Mouse (Mus musculus) liver, embryonic 16.5 days (tissue): Measurements from ENCODE around the gene Uap1l1. TPM values are rescaled to one million over a fixed set of nuclear protein-coding genes. Genes with fewer than 3 reads are reported as not detected.

ENCODE experiments used
- ATAC-seq: fragments of 200-750 bp; cut with Nextera tagmentation; 2 replicates; pipeline ENCODE4 v1.8.0; 2017; ENCODE audit warnings: low read depth, mild to moderate bottlenecking, moderate number of reproducible peaks, moderate library complexity
- H3K27ac ChIP-seq: fragments of 300-500 bp; sonication (generic); 2 replicates; pipeline ENCODE4 v1.5.1; 2014; ENCODE audit warnings: mild to moderate bottlenecking, low read length
- H3K27me3 ChIP-seq: fragments of 300-500 bp; sonication (generic); 2 replicates; pipeline ENCODE4 v1.6.1; 2014; ENCODE audit warnings: low read depth, low read length, mixed read lengths; ENCODE audit not compliant: control insufficient read depth, insufficient read depth
- H3K36me3 ChIP-seq: fragments of 300-500 bp; sonication (generic); 2 replicates; pipeline ENCODE4 v1.6.1; 2014; ENCODE audit warnings: mild to moderate bottlenecking; ENCODE audit not compliant: control insufficient read depth, insufficient read depth
- H3K4me1 ChIP-seq: fragments of 300-500 bp; sonication (generic); 2 replicates; pipeline ENCODE4 v1.6.1; 2014; ENCODE audit warnings: low read depth, low read length, mixed read lengths; ENCODE audit not compliant: control insufficient read depth
- H3K4me2 ChIP-seq: fragments of 300-500 bp; sonication (generic); 2 replicates; pipeline ENCODE4 v1.6.1; 2014; ENCODE audit warnings: low read depth, low read length, mixed read lengths
- H3K4me3 ChIP-seq: fragments of 300-500 bp; sonication (generic); 2 replicates; pipeline ENCODE4 v1.5.1; 2014; ENCODE audit warnings: low read depth, mild to moderate bottlenecking, low read length
- H3K9ac ChIP-seq: fragments of 300-500 bp; sonication (generic); 2 replicates; pipeline ENCODE4 v1.6.1; 2014; ENCODE audit warnings: low read depth, low read length
- H3K9me3 ChIP-seq: fragments of 300-500 bp; sonication (generic); replicated peaks from 2 replicates; pipeline ENCODE4 v1.6.1; 2016; ENCODE audit warnings: low read length; ENCODE audit not compliant: control insufficient read depth
- WGBS: fragments of 180-500 bp; shearing (Covaris S2); extraction: QIAGEN DNeasy Blood & Tissue Kit; methylation state at CpG from one replicate; pipeline ENCODE4 v1.1.7; 2014; ENCODE audit not compliant: insufficient replicate concordance; 5-methylcytosine and 5-hydroxymethylcytosine counted together
- polyA plus RNA-seq: library from polyadenylated mRNA; unstranded; fragments of >200 nt; fragmentation: Nextera tagmentation; extraction: Ambion mirVana; gene quantifications from 2 replicates; pipeline ENCODE4 v1.2.1, GENCODE M21; 2015

Gene Uap1l1
- polyA plus RNA-seq, 1 experiment from 2014 or later, result 12.6 TPM

DNA sequence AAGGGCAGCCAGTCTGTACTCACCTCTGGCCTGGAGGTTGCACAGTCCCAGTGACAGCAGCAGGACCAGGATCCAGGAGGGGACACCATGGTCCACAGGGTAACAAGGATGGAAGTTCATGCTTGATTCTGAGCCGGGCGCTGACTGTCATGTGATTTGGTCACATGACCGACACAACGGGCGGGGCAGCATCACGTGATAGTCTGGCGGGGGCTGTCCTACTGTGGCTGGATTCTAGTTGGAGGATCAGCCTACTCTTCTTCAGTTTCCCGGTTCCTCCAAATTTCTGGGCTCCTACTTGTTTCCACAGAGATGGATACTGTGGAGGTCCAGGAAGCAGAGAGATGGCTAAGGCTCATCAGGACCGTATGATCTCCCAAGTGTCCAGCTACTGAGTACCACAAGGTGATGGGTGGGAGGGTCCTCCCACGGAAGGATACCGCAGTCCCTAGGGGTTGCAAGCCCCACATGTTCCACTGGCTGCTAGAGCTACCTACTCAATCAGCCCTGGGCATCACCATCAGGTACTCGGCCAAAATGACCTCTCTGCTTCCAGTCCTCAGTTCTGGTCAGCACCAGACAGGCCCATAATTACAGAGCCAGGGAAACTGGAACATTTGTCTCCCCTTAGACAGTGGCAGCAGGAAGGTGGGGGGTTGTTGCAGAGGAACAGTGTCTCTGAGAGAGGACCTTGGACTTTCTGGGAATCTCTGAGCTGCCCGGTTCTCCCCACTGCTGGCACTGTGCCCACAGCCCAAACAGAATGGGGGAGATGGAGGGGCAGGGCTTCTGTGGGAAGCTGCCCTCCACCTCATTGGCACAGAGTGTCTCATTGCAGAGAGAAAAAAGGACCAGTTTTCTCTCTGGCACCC lies 9.0 kb downstream of the Uap1l1 start, which contains the start of gene Dpp7:
Gene Dpp7, minus strand, starts transcription at position 152 of the 872 bp plus-strand sequence.
- ATAC-seq, result peak; percentile 74
- 4% methylated on average over 13 of the region's 13 CpGs for WGBS
- H3K27me3 ChIP-seq, result no peaks in the 10 kb centered on the region
- peak within 1 kb of the TSS; percentile 82 for H3K4me2 ChIP-seq
- peaks cover 3% of the 10 kb centered on the region; the same call in 1 of the 2 replicates for H3K36me3 ChIP-seq
- no peak within 1 kb of the TSS for H3K27ac ChIP-seq
- H3K9me3 ChIP-seq, result no peaks in the 10 kb centered on the region
- peak within 1 kb of the TSS; percentile 65 for H3K4me3 ChIP-seq
- H3K9ac ChIP-seq, result peak within 1 kb of the TSS; percentile 64
- H3K4me1 ChIP-seq, result peaks cover 19% of the 10 kb centered on the region

DNA sequence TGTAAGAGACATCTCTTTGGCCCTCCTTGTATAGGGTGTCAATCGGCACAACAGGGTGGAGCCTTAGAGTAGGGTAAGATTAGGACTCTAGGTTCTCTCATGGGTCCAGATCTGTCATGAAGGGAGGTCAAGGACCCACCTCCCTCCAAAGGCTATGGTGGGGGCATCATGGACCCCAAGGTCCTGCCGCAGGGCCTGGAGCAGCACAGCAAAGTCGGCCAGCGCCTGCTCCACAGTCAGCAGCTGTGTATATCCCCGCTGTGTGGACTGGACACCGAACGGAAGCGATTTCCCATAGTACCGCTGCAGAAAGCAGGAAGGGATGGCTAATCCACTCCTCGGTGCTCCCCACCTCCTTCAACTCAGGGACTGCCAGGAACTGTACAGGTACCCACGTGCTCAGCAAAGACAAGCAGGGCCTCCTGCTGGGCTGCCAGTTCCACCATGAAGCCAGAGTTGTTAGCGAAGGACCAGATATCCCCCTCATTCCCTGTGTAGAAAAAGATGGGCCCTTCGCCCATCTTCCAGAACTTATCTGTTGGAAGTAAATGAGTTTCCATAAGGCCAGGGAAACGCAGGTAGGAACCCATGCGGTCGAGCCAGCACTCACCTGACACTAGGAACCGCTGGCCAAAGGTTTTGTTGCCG lies 9.9 kb downstream of the Uap1l1 start:
- WGBS, result 33% methylated on average over 18 of the region's 18 CpGs
- Histone ChIP-seq H3K9ac (peak overlapping the region; percentile 3; the same call in 1 of the 2 replicates), H3K27me3 (no peaks in the 10 kb centered on the region), H3K4me3 (peak overlapping the region; percentile 65), H3K9me3 (no peaks in the 10 kb centered on the region), H3K4me2 (peak overlapping the region; percentile 82), H3K36me3 (peaks cover 10% of the 10 kb centered on the region), H3K27ac (no peak overlapping the region), H3K4me1 (peaks cover 19% of the 10 kb centered on the region)
- no peak for ATAC-seq

DNA sequence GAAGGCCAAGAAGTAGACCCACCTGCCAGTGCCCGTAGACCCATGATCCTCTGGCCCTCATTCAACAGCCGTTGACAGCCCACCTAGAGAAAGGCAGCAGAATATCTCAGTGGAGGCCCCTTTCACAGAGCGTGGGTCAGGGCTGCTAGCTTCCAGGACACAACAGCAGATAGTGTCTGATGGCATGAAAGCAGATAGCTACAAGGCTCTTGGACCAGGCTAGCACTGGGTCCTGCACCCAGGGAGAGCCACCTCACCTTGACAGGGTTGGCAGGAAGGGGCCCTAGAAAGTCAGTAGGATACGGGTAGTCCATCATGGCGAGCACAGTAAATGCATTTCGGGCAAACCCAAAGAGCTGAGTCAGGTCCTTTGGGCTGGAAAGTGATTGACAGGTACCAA lies 11.3 kb downstream of the Uap1l1 start:
- Histone ChIP-seq H3K4me2 (no peak overlapping the region), H3K4me3 (no peak overlapping the region), H3K36me3 (peaks cover 22% of the 10 kb centered on the region), H3K27me3 (no peaks in the 10 kb centered on the region), H3K4me1 (peaks cover 19% of the 10 kb centered on the region), H3K27ac (no peak overlapping the region), H3K9me3 (no peaks in the 10 kb centered on the region), H3K9ac (no peak overlapping the region)
- no peak for ATAC-seq
- 68% methylated on average over 6 of the region's 6 CpGs for WGBS

DNA sequence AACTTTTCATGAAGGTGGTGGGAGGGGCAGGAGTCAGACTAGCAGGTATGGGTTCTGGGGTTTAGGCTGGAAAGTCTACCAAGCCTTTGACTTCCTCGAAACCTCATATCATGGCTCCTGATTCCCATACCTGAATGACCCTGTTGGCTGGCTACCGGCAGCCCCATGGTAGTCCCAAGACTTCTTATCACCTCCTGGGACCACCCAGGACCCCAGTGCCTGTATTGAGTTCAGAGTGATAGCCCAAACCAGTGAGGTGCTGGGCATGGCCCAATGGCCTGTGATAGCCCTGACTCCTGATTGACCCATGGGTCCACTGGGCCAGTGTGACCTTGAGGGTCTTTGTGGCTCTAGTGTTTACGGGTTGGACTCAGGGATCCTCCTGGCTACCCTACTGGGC lies 14.8 kb downstream of the Uap1l1 start:
- ATAC-seq, result no peak
- 88% methylated on average over 3 of the region's 3 CpGs for WGBS

DNA sequence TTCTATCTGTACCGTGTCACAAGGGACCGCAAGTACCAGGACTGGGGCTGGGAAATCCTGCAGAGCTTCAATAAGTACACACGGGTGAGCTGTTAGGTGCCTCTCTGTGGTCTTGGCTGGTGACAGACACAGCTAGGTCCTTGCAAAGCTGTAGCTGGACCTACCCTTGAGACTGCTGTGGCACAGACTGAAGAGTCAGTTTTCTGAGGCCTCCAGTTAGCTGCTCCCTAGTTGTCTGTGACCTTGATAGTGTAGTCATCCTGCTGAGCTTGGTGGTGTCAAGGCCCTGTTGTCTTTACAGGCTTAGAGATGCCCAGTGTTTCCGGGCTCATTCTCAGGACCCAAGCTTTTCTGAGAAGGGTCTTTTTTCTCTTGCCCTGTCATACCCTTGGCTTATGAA lies 16.0 kb downstream of the Uap1l1 start:
- 84% methylated on average over 4 of the region's 4 CpGs for WGBS
- Histone ChIP-seq H3K9me3 (no peaks in the 10 kb centered on the region), H3K27ac (no peak overlapping the region), H3K4me1 (no peaks in the 10 kb centered on the region), H3K27me3 (no peaks in the 10 kb centered on the region), H3K9ac (no peak overlapping the region), H3K36me3 (peaks cover 60% of the 10 kb centered on the region), H3K4me3 (no peak overlapping the region), H3K4me2 (no peak overlapping the region)
- no peak for ATAC-seq

More for the DNA sequence above, 14.8 kb downstream of the Uap1l1 start:
- Histone ChIP-seq H3K4me3 (no peak overlapping the region), H3K9ac (no peak overlapping the region), H3K27ac (no peak overlapping the region), H3K4me1 (peaks cover 6% of the 10 kb centered on the region), H3K36me3 (peaks cover 48% of the 10 kb centered on the region), H3K27me3 (no peaks in the 10 kb centered on the region), H3K4me2 (no peak overlapping the region), H3K9me3 (no peaks in the 10 kb centered on the region)

DNA sequence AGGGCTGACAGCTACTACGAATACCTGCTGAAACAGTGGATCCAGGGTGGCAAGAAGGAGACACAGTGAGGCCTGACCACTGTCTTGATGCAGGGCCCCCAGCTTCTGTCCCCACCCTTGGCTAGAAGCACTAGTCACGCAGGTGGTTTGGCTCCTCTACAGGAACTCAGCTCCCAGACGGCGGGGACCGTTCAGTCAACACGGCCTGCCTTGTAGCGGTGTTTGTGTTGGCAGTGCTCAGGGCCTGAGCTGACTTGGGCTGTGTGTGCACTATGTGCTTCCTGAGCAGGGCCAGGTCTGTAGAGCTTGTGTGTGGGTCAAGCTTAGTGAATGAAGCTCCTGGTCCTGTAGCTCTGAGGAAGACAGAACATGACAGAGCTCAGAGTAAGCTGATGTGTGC lies 17.3 kb downstream of the Uap1l1 start:
- no peak overlapping the region for H3K4me2 ChIP-seq
- ATAC-seq, result no peak
- no peaks in the 10 kb centered on the region for H3K4me1 ChIP-seq
- no peak overlapping the region for H3K27ac ChIP-seq
- 83% methylated on average over 7 of the region's 7 CpGs for WGBS
- no peaks in the 10 kb centered on the region for H3K27me3 ChIP-seq
- no peaks in the 10 kb centered on the region for H3K9me3 ChIP-seq
- H3K4me3 ChIP-seq, result no peak overlapping the region
- peaks cover 73% of the 10 kb centered on the region for H3K36me3 ChIP-seq
- H3K9ac ChIP-seq, result no peak overlapping the region

DNA sequence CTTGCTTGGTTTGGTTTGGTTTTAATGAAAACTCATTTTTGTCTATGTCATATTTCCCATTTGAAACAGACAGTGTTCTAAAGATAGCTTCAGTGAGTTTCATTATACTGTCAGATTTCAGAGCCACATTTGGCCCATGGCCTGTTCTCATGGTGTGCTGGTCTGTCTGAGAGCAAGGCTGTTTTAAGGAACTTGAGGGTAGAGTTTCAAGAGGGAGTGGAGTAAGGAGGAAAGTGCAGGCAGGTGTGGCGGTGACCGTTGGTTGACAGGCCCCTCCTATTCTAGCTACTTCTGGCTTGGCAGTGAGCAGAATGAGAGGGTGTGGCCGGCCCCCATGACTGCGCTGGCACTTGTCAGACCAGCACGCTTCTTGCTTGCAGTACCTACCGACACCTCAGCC lies 27.2 kb downstream of the Uap1l1 start:
- WGBS, result 86% methylated on average over 6 of the region's 6 CpGs
- H3K27me3 ChIP-seq, result no peaks in the 10 kb centered on the region
- H3K9ac ChIP-seq, result no peak overlapping the region
- no peak overlapping the region for H3K4me2 ChIP-seq
- no peak for ATAC-seq
- no peak overlapping the region for H3K27ac ChIP-seq
- H3K36me3 ChIP-seq, result peaks cover 31% of the 10 kb centered on the region
- H3K4me3 ChIP-seq, result no peak overlapping the region
- H3K4me1 ChIP-seq, result peaks cover 6% of the 10 kb centered on the region
- H3K9me3 ChIP-seq, result no peaks in the 10 kb centered on the region

DNA sequence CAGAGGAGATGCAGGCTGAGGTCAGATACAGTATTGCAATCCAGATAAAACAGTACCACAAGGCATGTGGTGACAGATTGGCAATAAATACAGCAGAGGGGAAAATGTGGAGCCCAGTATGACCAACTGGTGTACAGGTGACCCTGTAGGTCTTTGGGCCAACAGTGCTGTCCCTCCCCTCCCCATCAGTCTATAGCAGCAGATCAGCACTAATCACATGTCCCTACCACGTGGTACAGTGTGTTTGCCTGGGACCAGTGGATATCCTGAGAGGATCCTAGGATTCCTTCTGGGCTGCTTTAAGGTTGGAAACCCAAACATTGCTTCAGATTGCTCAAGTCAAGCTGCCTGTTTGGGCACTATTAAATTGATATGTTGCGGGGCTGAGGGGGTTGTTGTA lies 31.9 kb downstream of the Uap1l1 start:
- Histone ChIP-seq H3K9me3 (no peaks in the 10 kb centered on the region), H3K4me1 (peaks cover 16% of the 10 kb centered on the region), H3K27me3 (no peaks in the 10 kb centered on the region), H3K36me3 (peaks cover 19% of the 10 kb centered on the region), H3K4me3 (peak overlapping the region; percentile 82), H3K27ac (no peak overlapping the region), H3K4me2 (peak overlapping the region; percentile 92), H3K9ac (peak overlapping the region; percentile 89)
- WGBS, result 78% methylated on average over 2 of the region's 2 CpGs
- ATAC-seq, result no peak
